Mouse (Mus musculus): ENCODE results near the gene Sh3rf1. TPM values are rescaled to one million over a fixed set of nuclear protein-coding genes. Genes with fewer than 3 reads are reported as not detected.

Gene Sh3rf1
- polyA plus RNA-seq, 1 experiment from 2014 or later = 25.3 TPM

GRCm38 (mm10) chr8:61348029-61348428, 124.4 kb downstream of the Sh3rf1 start:
- WGBS = 62% methylated on average over 5 of the region's 5 CpGs
- 0 out of 2 replicates have a peak overlapping the region, but pooled peaks have one; percentile 9 for H3K27ac ChIP-seq (ENCODE audit: low read depth, low read length)

GRCm38 (mm10) chr8:61348518-61348917, 124.8 kb downstream of the Sh3rf1 start:
- WGBS = 61% methylated on average over 8 of the region's 8 CpGs
- Histone ChIP-seq H3K4me1 (replicated peaks; ENCODE audit: control insufficient read depth, insufficient read depth, low read length) (no peaks in the 10 kb centered on the region), H3K4me2 (replicated peaks; ENCODE audit: low read depth, low read length) (no peak overlapping the region), H3K4me3 (ENCODE audit: low read depth, low read length) (no peak overlapping the region), H3K27ac (ENCODE audit: low read depth, low read length) (peak overlapping the region; percentile 9; the same call in 1 of the 2 replicates), H3K36me3 (ENCODE audit: control insufficient read depth, insufficient read depth, low read length) (no peaks in the 10 kb centered on the region), H3K9me3 (ENCODE audit: control insufficient read depth, low read length) (no peaks in the 10 kb centered on the region), H3K9ac (ENCODE audit: low read depth, low read length) (no peak overlapping the region), H3K27me3 (ENCODE audit: control insufficient read depth, insufficient read depth, low read length) (no peaks in the 10 kb centered on the region)
- DNase-seq (ENCODE audit: low spot score) = no peak
- no peak for ATAC-seq (ENCODE audit: low FRiP score)

More at GRCm38 (mm10) chr8:61348029-61348428, 124.4 kb downstream of the Sh3rf1 start:
- Histone ChIP-seq H3K9ac (ENCODE audit: low read depth, low read length) (no peak overlapping the region), H3K4me1 (replicated peaks; ENCODE audit: control insufficient read depth, insufficient read depth, low read length) (no peaks in the 10 kb centered on the region), H3K27me3 (ENCODE audit: control insufficient read depth, insufficient read depth, low read length) (no peaks in the 10 kb centered on the region), H3K4me3 (ENCODE audit: low read depth, low read length) (no peak overlapping the region), H3K4me2 (replicated peaks; ENCODE audit: low read depth, low read length) (no peak overlapping the region), H3K9me3 (ENCODE audit: control insufficient read depth, low read length) (no peaks in the 10 kb centered on the region), H3K36me3 (ENCODE audit: control insufficient read depth, insufficient read depth, low read length) (no peaks in the 10 kb centered on the region)
- 0 out of 2 replicates have a peak, but pooled peaks have one; percentile 15 for ATAC-seq (ENCODE audit: low FRiP score)
- DNase-seq (ENCODE audit: low spot score) = no peak

DNA sequence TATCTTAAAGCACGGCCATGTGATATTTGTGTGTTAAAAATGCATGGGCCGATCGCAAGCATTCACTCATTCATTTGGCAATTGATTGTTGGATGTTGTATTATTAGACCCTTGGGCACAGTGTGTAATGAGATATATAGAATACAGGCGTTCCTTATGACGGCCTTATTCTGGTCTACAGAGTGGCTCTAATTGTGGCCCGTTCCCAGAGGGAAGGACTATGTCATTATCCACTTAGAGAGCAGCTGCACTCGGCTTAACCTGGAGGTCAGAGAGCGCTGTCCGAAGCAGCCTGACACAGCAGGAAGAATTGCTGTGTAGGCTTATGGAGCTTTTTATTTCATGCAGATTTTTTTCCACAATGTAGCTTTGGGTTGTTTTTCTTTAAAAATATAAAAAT, 126.8 kb downstream of the Sh3rf1 start:
- DNase-seq (ENCODE audit: low spot score) = peak; percentile 39
- Histone ChIP-seq H3K27me3 (ENCODE audit: control insufficient read depth, insufficient read depth, low read length) (no peaks in the 10 kb centered on the region), H3K27ac (ENCODE audit: low read depth, low read length) (no peak overlapping the region), H3K4me3 (ENCODE audit: low read depth, low read length) (no peak overlapping the region), H3K9ac (ENCODE audit: low read depth, low read length) (no peak overlapping the region), H3K4me1 (replicated peaks; ENCODE audit: control insufficient read depth, insufficient read depth, low read length) (no peaks in the 10 kb centered on the region), H3K4me2 (replicated peaks; ENCODE audit: low read depth, low read length) (no peak overlapping the region), H3K9me3 (ENCODE audit: control insufficient read depth, low read length) (no peaks in the 10 kb centered on the region), H3K36me3 (ENCODE audit: control insufficient read depth, insufficient read depth, low read length) (no peaks in the 10 kb centered on the region)
- peak; percentile 83 for ATAC-seq (ENCODE audit: low FRiP score)
- 49% methylated on average over 9 of the region's 9 CpGs for WGBS

- Histone ChIP-seq H3K4me3 (ENCODE audit: low read depth, low read length) (no peak overlapping the region), H3K4me2 (replicated peaks; ENCODE audit: low read depth, low read length) (no peak overlapping the region), H3K9me3 (ENCODE audit: control insufficient read depth, low read length) (no peaks in the 10 kb centered on the region), H3K4me1 (replicated peaks; ENCODE audit: control insufficient read depth, insufficient read depth, low read length) (no peaks in the 10 kb centered on the region), H3K27me3 (ENCODE audit: control insufficient read depth, insufficient read depth, low read length) (no peaks in the 10 kb centered on the region), H3K36me3 (ENCODE audit: control insufficient read depth, insufficient read depth, low read length) (no peaks in the 10 kb centered on the region), H3K27ac (ENCODE audit: low read depth, low read length) (no peak overlapping the region), H3K9ac (ENCODE audit: low read depth, low read length) (no peak overlapping the region)
- WGBS = 94% methylated on average over 5 of the region's 5 CpGs
- no peak for ATAC-seq (ENCODE audit: low FRiP score)
- DNase-seq (ENCODE audit: low spot score) = no peak
Measured at GRCm38 (mm10) chr8:61351638-61352037, 128.0 kb downstream of the Sh3rf1 start.

- ATAC-seq (ENCODE audit: low FRiP score) (no peak), DNase-seq (ENCODE audit: low spot score) (no peak)
- Histone ChIP-seq H3K9ac (ENCODE audit: low read depth, low read length) (no peak overlapping the region), H3K4me1 (replicated peaks; ENCODE audit: control insufficient read depth, insufficient read depth, low read length) (0 out of 2 replicates have a peak, but pooled peaks cover 3% of the 10 kb centered on the region), H3K36me3 (ENCODE audit: control insufficient read depth, insufficient read depth, low read length) (no peaks in the 10 kb centered on the region), H3K27me3 (ENCODE audit: control insufficient read depth, insufficient read depth, low read length) (no peaks in the 10 kb centered on the region), H3K9me3 (ENCODE audit: control insufficient read depth, low read length) (no peaks in the 10 kb centered on the region), H3K4me3 (ENCODE audit: low read depth, low read length) (no peak overlapping the region), H3K4me2 (replicated peaks; ENCODE audit: low read depth, low read length) (no peak overlapping the region), H3K27ac (ENCODE audit: low read depth, low read length) (no peak overlapping the region)
- 66% methylated on average over 5 of the region's 5 CpGs for whole genome bisulfite sequencing
Measured at GRCm38 (mm10) chr8:61355503-61355902, 131.8 kb downstream of the Sh3rf1 start.

- DNase-seq (ENCODE audit: low spot score) (peak; percentile 28), ATAC-seq (ENCODE audit: low FRiP score) (no peak)
Measured at GRCm38 (mm10) chr8:61359004-61359403, 135.3 kb downstream of the Sh3rf1 start.

GRCm38 (mm10) chr8:61359851-61360272, 136.2 kb downstream of the Sh3rf1 start:
- H3K27ac ChIP-seq (ENCODE audit: low read depth, low read length) = peak overlapping the region; percentile 13; the same call in 1 of the 2 replicates
- H3K36me3 ChIP-seq (ENCODE audit: control insufficient read depth, insufficient read depth, low read length) = no peaks in the 10 kb centered on the region
- WGBS = 41% methylated on average over 10 of the region's 10 CpGs
- 0 out of 2 replicates have a peak, but pooled peaks cover 3% of the 10 kb centered on the region for H3K4me1 ChIP-seq (replicated peaks; ENCODE audit: control insufficient read depth, insufficient read depth, low read length)
- H3K27me3 ChIP-seq (ENCODE audit: control insufficient read depth, insufficient read depth, low read length) = no peaks in the 10 kb centered on the region
- H3K4me3 ChIP-seq (ENCODE audit: low read depth, low read length) = no peak overlapping the region
- DNase-seq (ENCODE audit: low spot score) (peak; percentile 27), ATAC-seq (ENCODE audit: low FRiP score) (peak; percentile 67)
- no peaks in the 10 kb centered on the region for H3K9me3 ChIP-seq (ENCODE audit: control insufficient read depth, low read length)
- H3K4me2 ChIP-seq (replicated peaks; ENCODE audit: low read depth, low read length) = no peak overlapping the region
- no peak overlapping the region for H3K9ac ChIP-seq (ENCODE audit: low read depth, low read length)

More at GRCm38 (mm10) chr8:61359004-61359403, 135.3 kb downstream of the Sh3rf1 start:
- H3K4me3 ChIP-seq (ENCODE audit: low read depth, low read length) = no peak overlapping the region
- 0 out of 2 replicates have a peak, but pooled peaks cover 3% of the 10 kb centered on the region for H3K4me1 ChIP-seq (replicated peaks; ENCODE audit: control insufficient read depth, insufficient read depth, low read length)
- 31% methylated on average over 8 of the region's 8 CpGs for WGBS
- no peak overlapping the region for H3K9ac ChIP-seq (ENCODE audit: low read depth, low read length)
- no peaks in the 10 kb centered on the region for H3K36me3 ChIP-seq (ENCODE audit: control insufficient read depth, insufficient read depth, low read length)
- no peaks in the 10 kb centered on the region for H3K9me3 ChIP-seq (ENCODE audit: control insufficient read depth, low read length)
- H3K27me3 ChIP-seq (ENCODE audit: control insufficient read depth, insufficient read depth, low read length) = no peaks in the 10 kb centered on the region
- no peak overlapping the region for H3K27ac ChIP-seq (ENCODE audit: low read depth, low read length)
- no peak overlapping the region for H3K4me2 ChIP-seq (replicated peaks; ENCODE audit: low read depth, low read length)

- DNase-seq (ENCODE audit: low spot score) = no peak
- H3K27me3 ChIP-seq (ENCODE audit: control insufficient read depth, insufficient read depth, low read length) = no peaks in the 10 kb centered on the region
- H3K9me3 ChIP-seq (ENCODE audit: control insufficient read depth, low read length) = no peaks in the 10 kb centered on the region
- H3K4me2 ChIP-seq (replicated peaks; ENCODE audit: low read depth, low read length) = no peak overlapping the region
- 0 out of 2 replicates have a peak, but pooled peaks cover 3% of the 10 kb centered on the region for H3K4me1 ChIP-seq (replicated peaks; ENCODE audit: control insufficient read depth, insufficient read depth, low read length)
- H3K27ac ChIP-seq (ENCODE audit: low read depth, low read length) = no peak overlapping the region
- no peak overlapping the region for H3K9ac ChIP-seq (ENCODE audit: low read depth, low read length)
- 75% methylated on average over 4 of the region's 4 CpGs for whole genome bisulfite sequencing
- no peak for ATAC-seq (ENCODE audit: low FRiP score)
- no peaks in the 10 kb centered on the region for H3K36me3 ChIP-seq (ENCODE audit: control insufficient read depth, insufficient read depth, low read length)
- H3K4me3 ChIP-seq (ENCODE audit: low read depth, low read length) = no peak overlapping the region
Measured at GRCm38 (mm10) chr8:61360362-61360761, 136.7 kb downstream of the Sh3rf1 start.

DNA sequence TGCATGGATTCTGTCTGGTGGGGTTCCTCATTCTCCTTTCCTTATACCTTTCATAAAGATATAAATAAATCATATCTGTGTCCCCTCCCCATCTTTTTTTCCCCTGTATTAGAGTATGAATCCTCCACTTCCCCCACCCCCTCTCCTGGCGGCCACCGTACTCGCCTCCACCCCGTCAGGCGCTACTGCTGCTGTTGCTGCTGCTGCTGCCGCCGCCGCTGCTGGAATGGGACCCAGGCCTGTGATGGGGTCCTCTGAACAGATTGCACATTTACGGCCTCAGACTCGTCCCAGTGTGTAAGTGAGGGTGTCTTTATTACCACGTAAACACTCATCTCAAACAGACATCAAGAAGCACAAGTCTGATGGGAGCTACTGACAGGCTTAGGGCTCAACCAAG, 137.8 kb downstream of the Sh3rf1 start:
- Histone ChIP-seq H3K9me3 (ENCODE audit: control insufficient read depth, low read length) (no peaks in the 10 kb centered on the region), H3K9ac (ENCODE audit: low read depth, low read length) (no peak overlapping the region), H3K4me3 (ENCODE audit: low read depth, low read length) (no peak overlapping the region), H3K27me3 (ENCODE audit: control insufficient read depth, insufficient read depth, low read length) (no peaks in the 10 kb centered on the region), H3K4me1 (replicated peaks; ENCODE audit: control insufficient read depth, insufficient read depth, low read length) (0 out of 2 replicates have a peak, but pooled peaks cover 3% of the 10 kb centered on the region), H3K36me3 (ENCODE audit: control insufficient read depth, insufficient read depth, low read length) (no peaks in the 10 kb centered on the region), H3K27ac (ENCODE audit: low read depth, low read length) (no peak overlapping the region), H3K4me2 (replicated peaks; ENCODE audit: low read depth, low read length) (no peak overlapping the region)
- 94% methylated on average over 11 of the region's 11 CpGs for WGBS
- DNase-seq (ENCODE audit: low spot score) (no peak), ATAC-seq (ENCODE audit: low FRiP score) (no peak)

Data from hindbrain, embryonic 11.5 days (tissue).